In genomic region chr2:103970791-103971649, GRCm38 (mm10) we compare ENCODE assay signal across 8 mouse cellular contexts. TPM values are rescaled to one million over a fixed set of nuclear protein-coding genes. Genes with fewer than 3 reads are reported as not detected.
A peak's percentile ranks its signal among the peaks of the same experiment; 100 is the strongest.
DNase-seq lines count a peak whose midpoint lies in the region; ATAC-seq and TF ChIP-seq lines count a peak whose summit lies in the region.

No protein-coding gene starts in this region.

- intact Hi-C loops in left cerebral cortex, adult 2 months (cut with DNase I) = no loop called here

- H3K27ac ChIP-seq in left cerebral cortex, adult 2 months = peak overlapping the region; percentile 87
- H3K27ac ChIP-seq in embryonic facial prominence, embryonic 14.5 days (replicated peaks; ENCODE audit: low read depth, low read length) = no peak overlapping the region
- H3K27ac ChIP-seq in hindbrain, embryonic 12.5 days = peak overlapping the region; percentile 92; the same call in 1 of the 2 replicates
- peak overlapping the region; percentile 92 for H3K27ac ChIP-seq in liver, embryonic 16.5 days (ENCODE audit: low read length)
- H3K27ac ChIP-seq in stomach, embryonic 16.5 days (ENCODE audit: low read length) = no peak overlapping the region

- TF ChIP-seq CTCF in left cerebral cortex, adult 2 months (IDR thresholded peaks at IDR 0.05) = no peak

- H3K27me3 ChIP-seq in embryonic facial prominence, embryonic 14.5 days (replicated peaks; ENCODE audit: control insufficient read depth, insufficient read depth, low read length) = peaks cover 45% of the 10 kb centered on the region
- peaks cover 35% of the 10 kb centered on the region for H3K27me3 ChIP-seq in hindbrain, embryonic 12.5 days
- H3K27me3 ChIP-seq in liver, embryonic 16.5 days (ENCODE audit: control insufficient read depth, insufficient read depth, low read depth, low read length) = no peaks in the 10 kb centered on the region
- peaks cover 28% of the 10 kb centered on the region for H3K27me3 ChIP-seq in stomach, embryonic 16.5 days (ENCODE audit: control insufficient read depth, insufficient read depth, low read length)

- H3K36me3 ChIP-seq in embryonic facial prominence, embryonic 14.5 days (ENCODE audit: control insufficient read depth, insufficient read depth, low read length) = no peaks in the 10 kb centered on the region
- no peaks in the 10 kb centered on the region for H3K36me3 ChIP-seq in hindbrain, embryonic 12.5 days
- peaks cover 49% of the 10 kb centered on the region for H3K36me3 ChIP-seq in liver, embryonic 16.5 days (ENCODE audit: control insufficient read depth, insufficient read depth)
- H3K36me3 ChIP-seq in stomach, embryonic 16.5 days (ENCODE audit: control insufficient read depth, insufficient read depth, low read length) = no peaks in the 10 kb centered on the region

- peak in 1 of 2 experiments; percentile 18 for DNase-seq in left cerebral cortex, adult 2 months (ENCODE audit: extremely low spot score in 1 of 2, low spot score in 2 of 2)
- DNase-seq in left cerebral cortex, adult 11 months (ENCODE audit: low spot score) = no peak
- DNase-seq in embryonic facial prominence, embryonic 14.5 days (ENCODE audit: low spot score) = peak; percentile 4
- DNase-seq in frontal cortex, postnatal 14 days (ENCODE audit: low spot score in 2 of 2) = no peak
- no peak for DNase-seq in cerebellum, postnatal 10 days

- H3K4me2 ChIP-seq in embryonic facial prominence, embryonic 14.5 days (ENCODE audit: low read depth, low read length) = peak overlapping the region; percentile 98
- peak overlapping the region; percentile 95 for H3K4me2 ChIP-seq in hindbrain, embryonic 12.5 days (replicated peaks)
- peak overlapping the region; percentile 63 for H3K4me2 ChIP-seq in liver, embryonic 16.5 days (ENCODE audit: low read depth, low read length)
- peak overlapping the region; percentile 97 for H3K4me2 ChIP-seq in stomach, embryonic 16.5 days (ENCODE audit: low read depth, low read length)

- H3K9ac ChIP-seq in embryonic facial prominence, embryonic 14.5 days (ENCODE audit: low read depth, low read length) = peak overlapping the region; percentile 68
- H3K9ac ChIP-seq in hindbrain, embryonic 12.5 days = peak overlapping the region; percentile 87
- H3K9ac ChIP-seq in liver, embryonic 16.5 days (ENCODE audit: low read depth, low read length) = peak overlapping the region; percentile 98
- peak overlapping the region; percentile 77 for H3K9ac ChIP-seq in stomach, embryonic 16.5 days (ENCODE audit: low read length)

- 2% methylated on average over 30 of the region's 32 CpGs for WGBS in embryonic facial prominence, embryonic 14.5 days
- WGBS in hindbrain, embryonic 12.5 days = 3% methylated on average over 32 of the region's 32 CpGs
- under 1% methylated on average over 32 of the region's 32 CpGs for WGBS in liver, embryonic 16.5 days (ENCODE audit: insufficient replicate concordance)
- WGBS in stomach, embryonic 16.5 days = 3% methylated on average over 32 of the region's 32 CpGs

- no peaks in the 10 kb centered on the region for H3K9me3 ChIP-seq in embryonic facial prominence, embryonic 14.5 days (ENCODE audit: control insufficient read depth, low read length)
- H3K9me3 ChIP-seq in hindbrain, embryonic 12.5 days (replicated peaks) = no peaks in the 10 kb centered on the region
- H3K9me3 ChIP-seq in liver, embryonic 16.5 days (replicated peaks; ENCODE audit: control insufficient read depth, low read length) = no peaks in the 10 kb centered on the region
- no peaks in the 10 kb centered on the region for H3K9me3 ChIP-seq in stomach, embryonic 16.5 days (replicated peaks; ENCODE audit: control insufficient read depth, low read length)

- H3K4me1 ChIP-seq in embryonic facial prominence, embryonic 14.5 days (ENCODE audit: control insufficient read depth, insufficient read depth, low read length) = no peaks in the 10 kb centered on the region
- peaks cover 11% of the 10 kb centered on the region for H3K4me1 ChIP-seq in hindbrain, embryonic 12.5 days
- H3K4me1 ChIP-seq in liver, embryonic 16.5 days (ENCODE audit: control insufficient read depth, low read depth, low read length) = peaks cover 46% of the 10 kb centered on the region
- H3K4me1 ChIP-seq in stomach, embryonic 16.5 days (ENCODE audit: control insufficient read depth, insufficient read depth, low read length) = 0 out of 2 replicates have a peak, but pooled peaks cover 11% of the 10 kb centered on the region

- H3K4me3 ChIP-seq in left cerebral cortex, adult 2 months = peak overlapping the region; percentile 72
- H3K4me3 ChIP-seq in embryonic facial prominence, embryonic 14.5 days (ENCODE audit: low read depth, low read length) = peak overlapping the region; percentile 82
- H3K4me3 ChIP-seq in hindbrain, embryonic 12.5 days = peak overlapping the region; percentile 69
- H3K4me3 ChIP-seq in liver, embryonic 16.5 days (ENCODE audit: low read depth, low read length) = peak overlapping the region; percentile 86
- peak overlapping the region; percentile 63 for H3K4me3 ChIP-seq in stomach, embryonic 16.5 days (replicated peaks; ENCODE audit: low read length)

- no peak; the same call in 1 of the 2 replicates for ATAC-seq in embryonic facial prominence, embryonic 14.5 days (ENCODE audit: low read depth)
- peak; percentile 51 for ATAC-seq in hindbrain, embryonic 12.5 days (ENCODE audit: low FRiP score)
- ATAC-seq in liver, embryonic 16.5 days (ENCODE audit: low read depth) = peak; percentile 14
- no peak; the same call in 1 of the 2 replicates for ATAC-seq in stomach, embryonic 16.5 days (ENCODE audit: insufficient read depth, low FRiP score)

RNA-seq across cellular contexts. Expression of gene Lmo2, which starts 13.2 kb away (rescaled TPM):
- total RNA-seq in left cerebral cortex, adult 2 months (2021) = 10 to 100 TPM; 13.4 to 13.7 TPM
- 22.3 and 23.8 TPM in 2 replicates for polyA plus RNA-seq in embryonic facial prominence, embryonic 14.5 days (2014; fragmentation: Nextera tagmentation; extraction: Ambion mirVana)
- polyA plus RNA-seq in hindbrain, embryonic 12.5 days (2016; fragmentation: Nextera tagmentation; extraction: Ambion mirVana) = 25.6 and 27.2 TPM in 2 replicates
- 126 and 128 TPM in 2 replicates for polyA plus RNA-seq in liver, embryonic 16.5 days (2015; fragmentation: Nextera tagmentation; extraction: Ambion mirVana)
- 14.7 and 17.6 TPM in 2 replicates for polyA plus RNA-seq in stomach, embryonic 16.5 days (2015; fragmentation: Nextera tagmentation; extraction: Ambion mirVana)

RNA-seq across cellular contexts. Expression of gene Fbxo3, which starts 56.5 kb away (rescaled TPM):
- 10 to 100 TPM; 55.4 to 59.7 TPM for total RNA-seq in left cerebral cortex, adult 2 months (2021)
- 47.3 and 50.7 TPM in 2 replicates for polyA plus RNA-seq in embryonic facial prominence, embryonic 14.5 days (2014; fragmentation: Nextera tagmentation; extraction: Ambion mirVana)
- polyA plus RNA-seq in hindbrain, embryonic 12.5 days (2016; fragmentation: Nextera tagmentation; extraction: Ambion mirVana) = 59.7 and 60.4 TPM in 2 replicates
- polyA plus RNA-seq in liver, embryonic 16.5 days (2015; fragmentation: Nextera tagmentation; extraction: Ambion mirVana) = 46.9 and 53.9 TPM in 2 replicates
- 64.2 and 65.7 TPM in 2 replicates for polyA plus RNA-seq in stomach, embryonic 16.5 days (2015; fragmentation: Nextera tagmentation; extraction: Ambion mirVana)

RNA-seq across cellular contexts. Expression of gene 4931422A03Rik, which starts 57.1 kb away (rescaled TPM):
- total RNA-seq in left cerebral cortex, adult 2 months (2021) = not detected
- polyA plus RNA-seq in embryonic facial prominence, embryonic 14.5 days (2014; fragmentation: Nextera tagmentation; extraction: Ambion mirVana) = 1.3 and 2.5 TPM in 2 replicates
- polyA plus RNA-seq in hindbrain, embryonic 12.5 days (2016; fragmentation: Nextera tagmentation; extraction: Ambion mirVana) = 2.0 and 2.3 TPM in 2 replicates
- 1.1 and 1.8 TPM in 2 replicates for polyA plus RNA-seq in liver, embryonic 16.5 days (2015; fragmentation: Nextera tagmentation; extraction: Ambion mirVana)
- polyA plus RNA-seq in stomach, embryonic 16.5 days (2015; fragmentation: Nextera tagmentation; extraction: Ambion mirVana) = 2.0 and 2.2 TPM in 2 replicates

Comparison
In these comparisons a context has a peak if more than half of its experiments do, and no peak if none do; other contexts are left out.
1. H3K27ac ChIP-seq: peak in left cerebral cortex, adult 2 months (single experiment), hindbrain, embryonic 12.5 days (single experiment) and liver, embryonic 16.5 days (single experiment); none in embryonic facial prominence, embryonic 14.5 days (single experiment) and stomach, embryonic 16.5 days (single experiment).
2. ATAC-seq: peak in hindbrain, embryonic 12.5 days (single experiment) and liver, embryonic 16.5 days (single experiment); none in embryonic facial prominence, embryonic 14.5 days (single experiment) and stomach, embryonic 16.5 days (single experiment).
3. Peak in every context shown above with its lines, with median percentiles within 50 percentile points of each other: H3K4me3 ChIP-seq, H3K4me2 ChIP-seq and H3K9ac ChIP-seq.